Mouse (Mus musculus) liver, adult 2 months (tissue): ENCODE measurements around the gene Glyctk.

Experiments used
- CTCF ChIP-seq: fragments of 200-500 bp; IDR thresholded peaks from 2 replicates; pipeline ENCODE4 v1.5.1; 2011; ENCODE audit warnings: low read depth, low read length, control low read depth
- POLR2A ChIP-seq: fragments of 200-500 bp; IDR thresholded peaks from 2 replicates; pipeline ENCODE4 v1.6.1; 2011; ENCODE audit warnings: low read length, control low read depth; ENCODE audit not compliant: insufficient read depth; ENCODE audit errors: extremely low read depth

GRCm38 (mm10) chr9:106115801-106116424 is 42.0 kb downstream of the Glyctk start:
- TF ChIP-seq CTCF = no peak
- no peak for TF ChIP-seq POLR2A
